Mouse (Mus musculus): Measurements from ENCODE around the gene Nfkb1.

Gene Nfkb1

DNA sequence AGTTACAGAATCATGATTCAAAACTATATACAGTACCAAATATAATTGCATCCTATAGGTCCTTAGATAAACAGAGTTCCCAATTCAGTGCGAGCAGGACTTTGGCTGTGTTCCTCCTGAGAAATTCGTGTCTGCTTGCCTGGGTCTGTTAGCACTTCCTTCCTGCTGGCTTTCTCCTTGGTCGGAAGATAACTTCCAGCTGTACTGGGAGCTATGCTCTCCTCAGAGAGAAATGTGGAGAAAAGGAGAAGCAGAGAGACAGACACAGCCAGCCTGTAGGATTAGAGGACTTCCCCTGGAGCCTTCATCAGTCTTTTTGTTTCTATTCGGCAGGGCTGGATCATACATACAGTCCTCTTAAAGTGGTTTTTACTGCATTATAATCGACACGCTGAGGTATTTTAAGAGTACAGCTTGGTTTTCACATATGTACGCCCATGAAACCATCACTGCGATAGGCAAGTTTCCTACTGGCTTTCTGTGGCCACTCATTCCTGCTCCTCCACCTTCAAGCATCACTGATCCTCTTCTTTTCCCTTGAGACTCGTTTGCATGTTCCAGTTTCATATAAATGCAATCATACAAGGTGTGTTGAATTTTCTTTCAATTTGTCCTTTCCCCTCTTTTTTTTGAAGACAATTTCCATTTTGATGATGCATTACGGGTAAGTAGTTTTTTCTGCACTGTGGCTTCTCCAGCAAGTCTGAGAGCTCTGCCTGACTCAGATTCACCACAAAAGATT, 8.3 kb upstream of the Nfkb1 start:
- no peak for DNase-seq

DNA sequence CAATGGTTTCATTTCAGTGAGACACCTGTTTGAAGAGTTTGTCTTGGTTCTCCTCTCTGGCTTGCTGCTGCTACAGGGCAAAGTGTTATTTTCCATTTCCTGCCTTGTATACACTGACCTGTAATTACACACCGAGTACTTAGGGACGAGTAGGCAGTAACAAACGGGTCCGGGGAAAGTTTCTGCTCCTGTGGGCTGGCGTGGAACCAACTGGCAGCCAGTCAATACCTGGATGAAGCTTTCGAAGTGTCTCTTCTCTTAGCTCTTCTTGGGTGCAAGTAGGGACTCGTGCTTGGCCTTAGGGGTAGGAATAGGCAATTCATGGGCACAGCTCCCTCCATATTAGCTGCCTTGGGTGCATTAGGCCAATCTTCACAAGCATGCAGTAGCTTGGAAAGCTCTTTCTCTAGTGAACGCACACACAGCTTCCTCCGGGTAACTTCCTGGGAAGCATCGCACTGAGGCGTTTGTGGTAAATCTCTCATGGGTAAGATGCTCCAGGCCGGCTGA, 7.2 kb upstream of the Nfkb1 start:
- DNase-seq, result peak; percentile 24 to 27

- no peak for DNase-seq
These were observed 4.9 kb upstream of the Nfkb1 start for GRCm38 (mm10) chr3:135696262-135696661.

- no peak for DNase-seq
These were observed 1.7 kb upstream of the Nfkb1 start for GRCm38 (mm10) chr3:135692999-135693398.

GRCm38 (mm10) chr3:135690568-135691190, 668 bp downstream of the Nfkb1 start:
- peak; percentile 64 to 67 for DNase-seq

GRCm38 (mm10) chr3:135689773-135690567, 1.4 kb downstream of the Nfkb1 start:
- no peak for DNase-seq

- no peak for DNase-seq
These were observed 2.2 kb downstream of the Nfkb1 start for GRCm38 (mm10) chr3:135688970-135689772.

- DNase-seq, result peak; percentile 32 to 39
These were observed 3.4 kb downstream of the Nfkb1 start for GRCm38 (mm10) chr3:135687965-135688364.

GRCm38 (mm10) chr3:135686419-135686818, 4.9 kb downstream of the Nfkb1 start:
- DNase-seq, result no peak

GRCm38 (mm10) chr3:135683275-135683674, 8.1 kb downstream of the Nfkb1 start:
- no peak for DNase-seq

- DNase-seq, result no peak
These were observed 9.1 kb downstream of the Nfkb1 start for GRCm38 (mm10) chr3:135682240-135682639.

DNA sequence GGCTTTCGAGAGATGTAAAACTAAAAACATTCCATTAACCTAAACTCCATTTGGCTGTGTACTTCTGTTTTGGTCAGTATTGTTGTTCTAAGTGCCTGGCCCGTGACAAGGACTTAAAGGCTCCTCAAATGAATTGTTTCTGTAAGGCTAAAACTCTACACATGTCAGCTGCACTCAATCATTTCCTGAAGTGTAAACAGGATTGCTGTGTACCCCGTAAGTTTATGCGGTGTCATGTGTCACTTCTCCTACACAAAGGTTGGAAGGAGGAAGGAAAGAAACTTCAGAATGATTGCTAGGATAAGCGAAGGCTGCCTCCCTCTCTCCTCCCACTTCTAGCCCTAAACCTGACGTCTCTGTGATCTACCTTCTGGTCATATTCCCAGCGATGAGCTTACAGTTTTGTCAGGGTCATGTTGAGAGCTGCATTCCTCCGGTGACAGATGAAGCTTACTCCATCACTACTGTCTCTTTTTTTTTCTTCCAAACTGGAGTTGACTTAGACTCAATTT, 10.0 kb downstream of the Nfkb1 start:
- no peak for DNase-seq

GRCm38 (mm10) chr3:135680213-135680843, 11.0 kb downstream of the Nfkb1 start:
- no peak for DNase-seq

GRCm38 (mm10) chr3:135677064-135677463, 14.3 kb downstream of the Nfkb1 start:
- DNase-seq, result no peak

DNA sequence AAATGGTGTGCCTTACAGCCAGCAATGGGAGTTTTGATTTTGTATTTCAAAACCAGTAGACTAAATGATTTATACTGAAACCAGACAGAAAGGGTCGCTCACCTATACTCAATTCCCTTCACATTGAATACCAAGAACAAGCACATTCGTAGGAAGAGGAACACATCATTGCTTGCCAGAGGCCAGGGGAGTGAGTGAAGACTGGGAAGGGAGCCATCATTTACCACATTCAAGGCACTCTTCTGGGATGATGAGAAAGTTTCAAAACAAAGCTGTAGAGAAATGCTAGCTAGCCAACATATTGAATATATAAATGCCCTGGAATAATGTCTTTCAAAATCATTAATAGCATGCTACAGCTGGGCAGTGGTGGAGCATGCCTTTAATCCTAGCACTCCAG, 15.0 kb downstream of the Nfkb1 start:
- DNase-seq, result no peak

DNA sequence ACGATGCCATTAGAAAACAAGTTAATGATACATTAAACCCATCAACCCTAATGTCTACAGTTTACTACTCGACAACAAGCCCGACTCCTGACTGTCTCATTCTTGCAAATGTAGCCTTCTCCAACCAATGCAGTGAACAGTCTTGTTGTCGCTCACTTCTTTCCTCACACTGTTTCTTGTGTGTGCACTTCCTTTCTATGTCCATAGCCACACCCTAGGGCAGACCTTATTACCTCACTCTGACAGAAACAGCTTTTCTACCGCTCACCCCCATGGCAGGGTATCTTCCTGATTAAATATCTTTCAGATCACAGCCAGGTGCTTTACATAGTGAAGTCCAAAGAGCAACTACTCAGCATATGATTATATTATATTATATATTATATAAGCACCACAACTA, 15.9 kb downstream of the Nfkb1 start:
- no peak for DNase-seq

DNA sequence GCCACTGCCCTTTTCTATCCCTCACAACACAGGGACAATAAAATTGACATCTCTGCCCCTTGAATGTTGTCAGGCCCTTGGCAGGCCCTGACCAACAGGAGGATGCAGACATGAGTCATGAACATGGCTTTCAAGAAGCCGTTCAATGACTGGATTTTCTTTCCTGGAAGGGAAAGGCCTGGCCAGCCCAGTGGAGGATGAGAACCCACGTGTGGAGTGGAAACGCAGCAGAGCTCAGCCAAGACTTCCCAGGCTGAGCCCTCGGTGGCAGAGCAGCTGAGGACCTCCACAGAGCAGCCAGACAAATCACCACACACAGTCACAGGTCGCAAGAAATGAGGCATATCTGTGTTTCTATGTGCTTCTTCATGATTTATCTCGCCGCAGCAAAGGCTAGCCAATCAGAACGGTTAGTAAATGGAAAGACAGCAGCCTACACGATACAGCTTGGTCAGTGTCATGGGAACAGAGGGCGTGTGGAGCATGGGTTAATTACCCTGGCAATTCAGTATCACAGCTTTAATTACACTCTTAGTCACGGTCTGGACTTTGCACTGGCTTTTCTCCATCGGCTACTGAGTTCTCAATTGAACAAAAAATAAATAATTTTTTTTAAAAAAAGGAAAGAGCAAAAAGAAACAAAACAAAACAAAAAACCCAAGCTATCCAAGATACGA, 16.5 kb downstream of the Nfkb1 start:
- DNase-seq, result peak; percentile 29 to 37

- DNase-seq, result peak; percentile 66 to 74
These were observed 17.7 kb downstream of the Nfkb1 start for GRCm38 (mm10) chr3:135673695-135674094.

GRCm38 (mm10) chr3:135673041-135673440, 18.3 kb downstream of the Nfkb1 start:
- DNase-seq, result no peak

- no peak for DNase-seq
These were observed 19.2 kb downstream of the Nfkb1 start for GRCm38 (mm10) chr3:135672135-135672534.

DNA sequence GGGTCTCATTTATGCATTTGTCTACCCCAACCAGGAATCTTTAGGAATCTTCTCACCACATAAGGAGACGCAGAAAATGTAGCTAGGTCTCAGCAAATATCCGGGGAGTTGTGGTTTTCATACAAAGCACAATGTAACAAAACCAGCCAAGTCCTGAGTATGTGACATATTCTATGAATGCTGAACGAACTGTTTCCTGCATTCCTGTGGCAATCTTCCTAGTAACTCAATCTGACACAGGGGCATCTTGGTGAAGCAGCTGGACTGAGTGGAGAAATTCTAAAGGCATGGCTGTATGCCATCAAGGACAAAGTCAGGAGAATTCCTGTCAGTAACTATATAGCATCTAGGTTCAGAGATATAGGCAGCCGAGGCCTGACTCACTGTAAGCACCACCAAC, 20.5 kb downstream of the Nfkb1 start:
- no peak for DNase-seq
